Mouse (Mus musculus) forebrain, embryonic 16.5 days (tissue): Measurements from ENCODE around the gene Ccdc86. TPM values are rescaled to one million over a fixed set of nuclear protein-coding genes. Genes with fewer than 3 reads are reported as not detected.

Experiments
- ATAC-seq: fragments of 200-750 bp; cut with Nextera tagmentation; 2 replicates; pipeline ENCODE4 v1.8.0; 2017; ENCODE audit warnings: mild to moderate bottlenecking, moderate library complexity
- H3K27ac ChIP-seq: fragments of 300-500 bp; sonication (generic); 2 replicates; pipeline ENCODE4 v1.5.1; 2014; ENCODE audit warnings: low read length, control low read depth
- H3K27me3 ChIP-seq: fragments of 300-500 bp; sonication (generic); replicated peaks from 2 replicates; pipeline ENCODE4 v1.6.1; 2014; ENCODE audit warnings: low read length; ENCODE audit not compliant: control insufficient read depth, insufficient read depth
- H3K36me3 ChIP-seq: fragments of 300-500 bp; sonication (generic); 2 replicates; pipeline ENCODE4 v1.6.1; 2014; ENCODE audit not compliant: control insufficient read depth, insufficient read depth
- H3K4me1 ChIP-seq: fragments of 300-500 bp; sonication (generic); replicated peaks from 2 replicates; pipeline ENCODE4 v1.6.1; 2014; ENCODE audit warnings: low read length; ENCODE audit not compliant: control insufficient read depth, insufficient read depth
- H3K4me2 ChIP-seq: fragments of 300-500 bp; sonication (generic); 2 replicates; pipeline ENCODE4 v1.6.1; 2014; ENCODE audit warnings: mild to moderate bottlenecking, low read length, control low read depth
- H3K4me3 ChIP-seq: fragments of 300-500 bp; sonication (generic); replicated peaks from 2 replicates; pipeline ENCODE4 v1.5.1; 2014; ENCODE audit warnings: mild to moderate bottlenecking, low read length, control low read depth
- H3K9ac ChIP-seq: fragments of 300-500 bp; sonication (generic); replicated peaks from 2 replicates; pipeline ENCODE4 v1.6.1; 2014; ENCODE audit warnings: low read depth, low read length, control low read depth
- H3K9me3 ChIP-seq: fragments of 300-500 bp; sonication (generic); 2 replicates; pipeline ENCODE4 v1.6.1; 2016; ENCODE audit warnings: low read length; ENCODE audit not compliant: control insufficient read depth
- WGBS: fragments of 180-500 bp; shearing (Covaris S2); extraction: QIAGEN DNeasy Blood & Tissue Kit; methylation state at CpG from one replicate; pipeline ENCODE4 v1.1.7; 2014; 5-methylcytosine and 5-hydroxymethylcytosine counted together
- polyA plus RNA-seq: library from polyadenylated mRNA; unstranded; fragments of >200 nt; fragmentation: Nextera tagmentation; extraction: Ambion mirVana; gene quantifications from 2 replicates; pipeline ENCODE4 v1.2.1, GENCODE M21; 2015

The Ccdc86 gene
- polyA plus RNA-seq, 1 experiment from 2014 or later: 18.8 TPM

DNA sequence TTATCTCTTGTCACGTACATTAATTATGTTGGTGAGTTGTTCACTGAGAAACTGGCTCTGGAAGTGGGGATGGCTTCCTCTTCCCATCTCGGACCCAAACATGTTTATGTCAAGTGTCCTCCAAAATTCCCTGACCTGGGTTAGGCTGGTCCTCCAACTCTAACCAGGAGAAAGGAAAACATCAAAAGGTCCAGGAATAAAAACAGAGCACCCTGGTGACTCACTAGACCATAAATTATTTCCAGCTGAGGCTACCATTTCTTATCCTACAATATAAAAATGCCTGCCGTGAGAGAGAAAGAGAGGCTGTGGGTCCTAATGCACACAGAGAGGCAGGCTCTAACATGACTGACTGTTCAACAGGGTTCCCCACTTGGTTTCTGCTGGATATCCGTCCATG, 24.8 kb downstream of the Ccdc86 start:
- no peaks in the 10 kb centered on the region for H3K9me3 ChIP-seq
- H3K4me1 ChIP-seq: no peaks in the 10 kb centered on the region
- no peak overlapping the region for H3K4me3 ChIP-seq
- no peak overlapping the region for H3K4me2 ChIP-seq
- WGBS: 67% methylated on average over 4 of the region's 4 CpGs
- no peak for ATAC-seq
- no peaks in the 10 kb centered on the region for H3K36me3 ChIP-seq
- no peak overlapping the region for H3K27ac ChIP-seq
- H3K27me3 ChIP-seq: no peaks in the 10 kb centered on the region
- no peak overlapping the region for H3K9ac ChIP-seq

DNA sequence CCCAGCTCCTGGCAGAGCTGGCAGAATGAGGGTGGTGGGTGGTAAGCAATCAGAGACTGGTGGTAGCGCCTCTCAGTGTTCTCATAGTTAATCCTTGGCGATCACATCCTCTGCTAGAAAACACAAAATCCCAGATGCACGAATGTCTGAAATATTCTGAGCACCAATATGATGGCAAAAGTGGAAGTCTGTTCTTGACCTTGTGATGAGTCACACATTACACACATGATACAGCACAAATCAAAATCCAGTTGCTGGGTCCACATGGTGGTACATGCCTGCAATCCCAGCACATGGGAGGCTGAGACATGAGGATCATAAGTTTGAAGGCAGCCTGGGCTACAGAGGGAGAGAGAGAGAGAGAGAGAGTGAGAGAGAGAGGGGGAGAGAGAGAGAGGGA, 28.0 kb downstream of the Ccdc86 start:
- H3K27me3 ChIP-seq: no peaks in the 10 kb centered on the region
- H3K27ac ChIP-seq: no peak overlapping the region
- 81% methylated on average over 3 of the region's 3 CpGs for WGBS
- H3K4me3 ChIP-seq: no peak overlapping the region
- H3K4me1 ChIP-seq: no peaks in the 10 kb centered on the region
- H3K36me3 ChIP-seq: no peaks in the 10 kb centered on the region
- H3K4me2 ChIP-seq: no peak overlapping the region
- no peaks in the 10 kb centered on the region for H3K9me3 ChIP-seq
- ATAC-seq: no peak
- no peak overlapping the region for H3K9ac ChIP-seq

DNA sequence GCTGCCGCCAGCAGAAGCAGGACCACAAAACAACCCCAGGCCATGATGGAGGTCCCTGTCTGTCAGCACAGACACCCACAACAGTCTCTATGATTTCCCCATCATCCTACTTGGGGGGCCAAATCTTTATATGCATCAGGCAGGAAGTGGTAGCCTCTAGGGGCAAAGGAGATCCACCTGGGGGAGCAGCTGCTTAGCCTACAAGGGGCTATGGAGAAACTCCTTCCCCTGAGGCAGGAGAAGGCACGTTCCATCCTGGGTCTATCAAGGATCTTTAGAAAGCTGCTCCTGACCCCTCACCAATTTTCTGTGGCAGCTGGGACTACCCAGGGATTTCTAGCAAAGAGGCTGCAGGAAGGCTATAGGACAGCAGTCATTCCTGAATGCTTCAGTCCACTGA, 28.5 kb downstream of the Ccdc86 start, which contains the start of gene Zp1:
TSS of gene Zp1 (minus strand) at position 101 of the 400 bp plus-strand sequence.
- Histone ChIP-seq H3K4me2 (no peak within 1 kb of the TSS), H3K9ac (no peak within 1 kb of the TSS), H3K4me3 (no peak within 1 kb of the TSS), H3K9me3 (no peaks in the 10 kb centered on the region), H3K36me3 (no peaks in the 10 kb centered on the region), H3K4me1 (no peaks in the 10 kb centered on the region), H3K27me3 (no peaks in the 10 kb centered on the region), H3K27ac (no peak within 1 kb of the TSS)
- WGBS: 76% methylated on average over 2 of the region's 2 CpGs
- no peak for ATAC-seq

GRCm38 (mm10) chr19:10918321-10918991, 30.6 kb downstream of the Ccdc86 start:
- WGBS: 90% methylated on average over 10 of the region's 10 CpGs

GRCm38 (mm10) chr19:10916506-10916905, 32.6 kb downstream of the Ccdc86 start:
- H3K4me3 ChIP-seq: no peak overlapping the region
- no peaks in the 10 kb centered on the region for H3K4me1 ChIP-seq
- WGBS: 65% methylated on average over 5 of the region's 5 CpGs

More at GRCm38 (mm10) chr19:10918321-10918991, 30.6 kb downstream of the Ccdc86 start:
- Histone ChIP-seq H3K27me3 (no peaks in the 10 kb centered on the region), H3K4me3 (no peak overlapping the region), H3K4me1 (no peaks in the 10 kb centered on the region), H3K9me3 (no peaks in the 10 kb centered on the region), H3K27ac (no peak overlapping the region), H3K9ac (no peak overlapping the region), H3K4me2 (no peak overlapping the region), H3K36me3 (no peaks in the 10 kb centered on the region)
- ATAC-seq: peak; percentile 63

GRCm38 (mm10) chr19:10914870-10915269, 34.2 kb downstream of the Ccdc86 start:
- Histone ChIP-seq H3K4me2 (no peak overlapping the region), H3K4me1 (no peaks in the 10 kb centered on the region), H3K9ac (no peak overlapping the region), H3K27ac (no peak overlapping the region), H3K4me3 (no peak overlapping the region), H3K9me3 (no peaks in the 10 kb centered on the region), H3K36me3 (no peaks in the 10 kb centered on the region), H3K27me3 (no peaks in the 10 kb centered on the region)
- ATAC-seq: no peak
- WGBS: 77% methylated on average over 2 of the region's 2 CpGs

More at GRCm38 (mm10) chr19:10916506-10916905, 32.6 kb downstream of the Ccdc86 start:
- no peaks in the 10 kb centered on the region for H3K9me3 ChIP-seq
- H3K27ac ChIP-seq: no peak overlapping the region
- no peak overlapping the region for H3K4me2 ChIP-seq
- H3K36me3 ChIP-seq: no peaks in the 10 kb centered on the region
- no peak for ATAC-seq
- no peak overlapping the region for H3K9ac ChIP-seq
- H3K27me3 ChIP-seq: no peaks in the 10 kb centered on the region

DNA sequence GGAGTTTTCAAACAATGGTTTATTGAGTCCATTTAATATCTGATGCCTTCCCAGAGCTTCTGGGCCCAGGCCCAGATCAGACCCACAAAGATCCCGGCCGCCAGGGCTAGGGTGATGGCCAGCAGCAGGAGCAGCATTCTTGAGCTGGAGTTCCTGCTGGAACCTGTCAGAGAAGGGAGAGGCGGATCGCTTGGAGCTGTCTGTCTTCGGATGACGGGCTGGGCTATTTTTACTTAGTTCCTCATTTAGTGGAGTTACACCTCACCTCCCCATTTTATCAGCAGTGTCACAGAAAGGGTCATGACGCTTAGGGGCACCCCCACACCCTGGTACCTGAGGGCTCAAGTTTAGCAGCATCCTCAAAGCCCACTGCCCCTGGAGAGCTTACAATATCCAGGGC, 34.8 kb downstream of the Ccdc86 start:
- Histone ChIP-seq H3K4me3 (no peak overlapping the region), H3K27me3 (no peaks in the 10 kb centered on the region), H3K4me1 (no peaks in the 10 kb centered on the region), H3K9ac (no peak overlapping the region), H3K9me3 (no peaks in the 10 kb centered on the region), H3K27ac (no peak overlapping the region), H3K4me2 (no peak overlapping the region), H3K36me3 (no peaks in the 10 kb centered on the region)
- WGBS: 78% methylated on average over 7 of the region's 7 CpGs
- ATAC-seq: no peak

DNA sequence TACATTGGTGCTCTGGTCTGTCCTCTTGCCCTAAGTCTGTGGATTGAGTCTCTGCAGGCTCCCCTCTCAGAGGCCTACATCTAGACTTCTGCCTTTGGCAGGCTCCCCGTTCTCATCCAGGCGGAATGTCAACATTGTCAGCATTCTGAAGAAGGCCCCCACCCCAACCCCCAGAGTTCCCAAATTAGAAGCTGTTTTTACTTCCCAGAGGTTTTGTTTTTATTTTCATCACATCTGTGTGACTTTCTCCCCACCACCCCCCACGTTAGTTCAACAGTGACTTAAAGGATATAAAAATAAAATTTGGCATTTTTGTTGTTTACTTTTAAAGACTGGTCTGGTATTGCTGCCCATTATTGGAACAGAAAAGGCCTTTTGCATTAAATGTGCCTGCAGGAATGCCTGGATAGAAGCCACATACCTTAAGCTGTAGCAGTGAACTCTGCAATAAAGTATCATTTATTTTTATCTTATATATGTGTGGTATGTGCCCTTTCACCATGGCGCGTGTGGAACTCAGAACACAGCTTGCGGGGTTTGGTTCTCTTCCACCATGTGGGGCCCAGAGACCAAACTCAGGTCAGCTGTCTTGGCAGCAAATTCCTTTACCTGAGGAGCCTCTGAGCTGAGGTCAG, 39.9 kb downstream of the Ccdc86 start:
- H3K36me3 ChIP-seq: peaks cover 14% of the 10 kb centered on the region
- H3K4me1 ChIP-seq: no peaks in the 10 kb centered on the region
- no peak overlapping the region for H3K4me3 ChIP-seq
- no peaks in the 10 kb centered on the region for H3K9me3 ChIP-seq
- H3K4me2 ChIP-seq: no peak overlapping the region
- no peaks in the 10 kb centered on the region for H3K27me3 ChIP-seq
- ATAC-seq: no peak
- no peak overlapping the region for H3K27ac ChIP-seq
- no peak overlapping the region for H3K9ac ChIP-seq
- 89% methylated on average over 6 of the region's 6 CpGs for WGBS

- Histone ChIP-seq H3K36me3 (peaks cover 25% of the 10 kb centered on the region), H3K4me1 (no peaks in the 10 kb centered on the region), H3K4me2 (no peak overlapping the region), H3K9ac (no peak overlapping the region), H3K9me3 (no peaks in the 10 kb centered on the region), H3K27me3 (no peaks in the 10 kb centered on the region), H3K4me3 (no peak overlapping the region), H3K27ac (no peak overlapping the region)
- 64% methylated on average over 3 of the region's 3 CpGs for WGBS
- ATAC-seq: peak; percentile 30
These were observed 41.2 kb downstream of the Ccdc86 start for GRCm38 (mm10) chr19:10907891-10908290.
